Mouse (Mus musculus) c-Kit-negative CD71-positive TER-119-positive erythroid progenitor cells, embryonic 14.5 days (primary cell): ENCODE measurements around the gene Uxs1.
A peak's percentile ranks its signal among the peaks of the same experiment; 100 is the strongest.

Experiments used
- DNase-seq: peaks from one replicate; pipeline ENCODE4 v3.0.0-alpha.2; 2013; ENCODE audit warnings: low read depth, low spot score

Gene Uxs1

DNA sequence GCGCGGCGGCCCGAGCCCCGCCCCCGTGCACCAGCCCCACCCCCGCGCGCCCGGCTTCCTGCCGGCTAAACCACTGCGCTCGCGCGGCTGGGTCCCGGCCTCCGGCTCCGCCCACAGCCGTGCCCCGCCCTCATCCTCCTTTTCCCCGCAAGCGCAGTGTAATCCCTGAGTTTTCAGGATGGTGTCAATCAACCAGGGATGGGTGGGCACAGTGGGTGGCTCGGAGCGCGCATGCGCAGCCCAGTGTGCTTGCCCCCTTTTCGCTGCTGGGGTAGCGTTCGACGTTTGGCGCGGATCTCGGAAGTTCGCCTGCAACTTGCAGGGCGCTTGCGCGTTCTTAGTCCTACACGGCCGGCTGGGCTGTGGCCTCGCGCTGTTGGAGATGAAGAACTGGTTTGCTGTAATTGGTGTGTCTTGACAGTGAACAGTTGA, at the start of gene Uxs1:
Gene Uxs1, minus strand, starts transcription at position 38 of the 432 bp plus-strand sequence.
- DNase-seq = peak; percentile 92

DNA sequence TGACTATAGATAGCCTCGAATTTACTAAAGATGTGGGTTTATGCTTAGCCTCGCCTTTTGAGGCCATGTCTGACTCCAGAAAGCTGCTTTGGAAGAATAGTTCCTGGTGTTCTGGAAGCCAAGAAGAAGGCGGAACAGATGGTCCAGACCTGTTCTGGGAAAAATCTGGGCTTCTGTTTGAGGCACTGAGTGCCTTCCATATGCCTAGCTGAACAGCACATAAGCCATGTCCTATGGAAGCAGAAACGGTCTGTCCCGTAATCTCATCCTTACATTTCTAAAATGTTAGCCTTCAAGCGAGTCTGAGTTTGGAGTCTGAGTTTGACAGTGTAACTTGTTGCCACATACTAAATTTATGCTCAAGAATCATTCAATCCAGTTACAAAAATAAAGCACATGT, 49.6 kb upstream of the Uxs1 start:
- DNase-seq = no peak

DNA sequence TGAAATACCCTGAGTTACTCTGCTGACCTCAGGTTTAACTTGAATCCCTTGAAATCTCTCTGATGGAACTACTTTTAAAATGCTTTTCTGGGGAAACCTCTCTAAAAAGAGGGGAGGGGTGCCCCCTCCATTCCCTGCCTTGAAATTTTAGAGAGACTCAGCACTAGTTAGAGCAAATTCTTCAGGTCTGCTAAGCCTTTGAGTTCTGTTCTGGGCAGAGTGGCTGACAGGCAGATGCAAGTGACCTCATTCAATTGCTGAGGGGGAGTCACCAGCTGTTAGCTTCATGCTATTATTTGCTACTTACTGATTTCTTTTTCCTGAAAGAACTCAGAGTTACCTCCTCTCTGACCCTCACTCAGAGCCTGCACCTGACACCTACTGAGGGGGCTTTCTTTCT, 43.5 kb upstream of the Uxs1 start:
- DNase-seq = no peak

DNA sequence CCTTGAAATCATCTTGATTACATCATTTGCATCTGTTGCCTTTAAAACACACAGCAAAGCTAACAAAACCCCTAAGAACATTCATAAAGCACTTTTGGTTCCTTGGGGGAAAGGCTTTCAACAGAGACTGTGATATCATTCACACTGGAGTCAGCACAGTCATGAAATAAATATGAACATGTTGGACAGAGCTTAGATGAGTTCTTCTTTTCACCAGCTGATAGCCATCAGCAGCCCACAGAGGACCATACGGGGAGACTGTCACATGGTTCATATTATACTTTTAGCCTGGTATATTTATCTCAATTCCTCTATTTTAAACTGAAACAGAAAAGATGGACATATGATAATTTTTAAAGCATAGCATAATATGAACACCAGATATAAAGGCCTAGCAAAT, 40.9 kb upstream of the Uxs1 start:
- DNase-seq = no peak

DNA sequence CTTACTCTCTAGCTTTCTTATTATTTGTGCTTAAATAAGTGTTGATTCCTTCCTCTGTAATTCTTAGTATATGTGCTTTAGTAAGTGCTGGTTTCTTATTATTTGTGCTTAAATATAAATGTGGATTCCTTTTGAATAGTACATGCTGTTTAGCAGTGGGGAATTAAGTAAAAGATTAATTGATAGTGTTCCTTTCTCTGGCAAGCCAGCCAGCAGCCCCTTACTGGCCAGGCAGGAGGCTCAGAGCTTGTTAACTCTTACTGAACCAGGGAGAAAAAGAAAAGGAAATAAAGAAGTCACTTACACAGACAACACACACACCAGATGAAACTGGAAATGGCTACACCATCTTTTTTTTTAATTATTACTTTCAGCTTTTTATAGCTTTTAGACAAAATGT, 37.2 kb upstream of the Uxs1 start:
- no peak for DNase-seq

DNA sequence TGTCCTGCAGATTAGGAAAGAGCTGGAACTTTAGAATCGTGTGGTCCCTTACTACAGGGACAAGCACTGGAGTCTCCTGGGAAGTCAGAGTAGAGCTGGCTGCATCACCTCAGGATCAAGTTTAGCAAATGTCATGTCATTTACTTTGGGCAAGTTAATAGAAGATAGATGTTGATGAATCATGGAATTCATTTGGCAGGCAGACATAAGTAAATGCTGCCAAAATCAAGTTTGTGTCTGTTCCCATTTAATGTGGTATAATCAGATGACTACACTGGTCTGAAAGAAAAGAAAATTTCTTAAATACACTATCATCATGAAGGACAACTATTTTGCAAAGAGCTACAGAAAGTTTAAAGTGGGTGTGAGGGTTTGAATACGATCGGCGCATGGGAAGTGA, 35.0 kb upstream of the Uxs1 start:
- no peak for DNase-seq

DNA sequence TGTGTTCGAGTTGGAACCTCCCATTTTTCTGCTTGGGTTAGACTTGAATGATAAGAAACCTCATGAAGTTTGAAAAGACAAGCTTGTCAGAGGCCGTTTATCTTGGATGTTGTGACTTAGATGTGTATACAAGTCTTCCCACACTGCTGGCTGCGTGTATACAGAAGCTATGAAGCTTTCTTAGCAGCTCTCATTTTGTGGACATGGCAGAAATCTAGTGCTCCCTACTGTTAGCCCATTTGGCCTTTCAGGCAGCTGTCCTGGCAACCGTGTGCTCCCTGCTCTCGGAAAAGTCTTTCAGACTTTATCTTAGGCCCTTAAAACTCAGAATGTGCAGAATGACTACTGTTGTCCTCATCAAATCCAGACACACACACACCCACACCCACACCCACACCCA, 31.4 kb upstream of the Uxs1 start:
- DNase-seq = no peak

DNA sequence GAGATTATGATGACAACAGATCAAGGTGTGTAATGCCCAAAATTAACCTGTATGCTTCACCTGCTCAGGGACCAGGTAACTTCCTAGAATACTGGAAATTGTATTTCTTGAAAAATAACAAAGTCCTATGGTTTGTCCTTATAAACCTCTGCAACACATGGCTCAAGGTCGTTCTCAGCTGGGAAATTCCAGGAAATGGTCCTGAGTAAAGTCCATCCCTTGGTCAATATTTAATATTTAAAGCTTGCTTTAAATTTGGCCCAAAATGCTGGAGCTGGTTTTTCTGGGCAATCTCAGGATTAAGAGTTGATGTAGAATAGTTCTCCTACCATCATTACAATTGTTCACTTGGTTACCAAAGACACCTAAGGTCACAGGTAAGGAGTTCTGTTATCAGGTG, 30.1 kb upstream of the Uxs1 start:
- DNase-seq = no peak

DNA sequence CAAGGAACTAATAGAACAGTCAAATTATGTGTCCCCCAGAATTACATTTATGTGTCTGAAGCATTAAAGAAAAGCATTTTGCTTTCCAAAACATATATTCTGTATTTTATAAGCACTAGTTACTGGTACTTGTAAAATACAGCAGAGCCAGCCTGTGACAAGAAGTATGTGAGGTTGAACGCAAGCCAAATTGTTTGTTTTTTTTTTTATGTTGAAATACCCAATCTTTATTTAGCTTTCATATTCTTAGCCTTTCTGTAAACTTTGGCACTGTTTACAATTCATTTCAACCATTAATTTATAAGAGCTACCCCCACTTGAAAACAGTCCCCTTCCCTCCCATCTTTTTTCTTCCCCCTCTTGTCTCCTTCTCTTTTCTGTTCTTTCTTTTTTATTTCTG, 28.0 kb upstream of the Uxs1 start:
- no peak for DNase-seq

DNA sequence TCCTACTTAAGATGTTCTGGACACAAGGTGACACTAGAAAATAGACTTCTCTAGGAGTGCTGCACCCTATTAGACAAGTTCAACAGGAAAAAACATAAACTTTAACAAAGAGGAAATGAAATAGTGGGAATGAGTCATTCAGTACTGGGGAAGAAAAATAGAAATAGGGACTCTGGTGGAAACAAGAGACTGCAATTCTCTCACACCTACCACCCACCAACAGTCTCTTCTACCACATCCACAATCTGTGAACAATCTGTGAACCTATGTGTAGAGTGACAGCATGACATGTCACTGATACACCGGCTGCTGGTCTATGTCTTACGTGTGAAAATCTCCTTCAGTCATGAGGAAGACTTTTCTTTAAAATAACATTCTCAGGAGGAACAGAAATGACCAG, 15.8 kb upstream of the Uxs1 start:
- no peak for DNase-seq

DNA sequence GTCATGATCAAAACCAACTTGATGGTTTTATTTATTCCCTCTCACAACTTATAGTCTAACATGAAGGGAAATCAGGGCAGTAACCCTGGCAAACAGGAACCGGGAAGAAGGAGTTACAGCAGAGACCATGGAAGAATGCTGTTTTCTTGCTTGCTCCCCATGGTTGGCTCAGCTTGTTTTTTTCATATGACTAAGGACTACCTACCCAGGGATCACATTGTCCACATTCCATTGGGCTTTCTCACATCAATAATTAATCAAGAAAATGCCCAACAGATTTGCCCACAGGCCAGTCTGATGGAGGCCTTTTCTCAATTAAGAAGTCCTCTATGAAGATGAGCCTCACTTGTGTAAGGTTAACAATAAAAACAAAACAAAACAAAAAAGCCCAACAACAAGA, 9.6 kb upstream of the Uxs1 start:
- no peak for DNase-seq

DNA sequence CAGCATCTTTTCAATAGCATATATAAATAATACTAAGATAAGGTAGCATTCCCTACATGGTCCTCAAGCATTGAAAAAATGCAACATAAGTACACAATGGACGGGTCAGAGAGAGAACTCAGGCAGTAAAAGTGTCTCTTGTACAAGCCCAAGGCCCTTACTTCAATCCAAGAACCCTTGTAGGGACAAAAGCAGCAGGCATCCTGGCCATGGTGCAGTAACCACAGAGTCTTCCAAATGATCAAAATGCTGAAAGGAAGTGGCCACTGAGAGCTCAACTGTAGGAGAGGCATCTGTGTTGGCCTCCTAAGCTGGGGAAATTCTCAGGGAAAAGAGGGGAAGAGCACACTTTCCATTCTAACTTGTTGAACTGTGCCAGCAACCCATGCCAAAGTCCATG, 2.5 kb upstream of the Uxs1 start:
- DNase-seq = no peak

DNA sequence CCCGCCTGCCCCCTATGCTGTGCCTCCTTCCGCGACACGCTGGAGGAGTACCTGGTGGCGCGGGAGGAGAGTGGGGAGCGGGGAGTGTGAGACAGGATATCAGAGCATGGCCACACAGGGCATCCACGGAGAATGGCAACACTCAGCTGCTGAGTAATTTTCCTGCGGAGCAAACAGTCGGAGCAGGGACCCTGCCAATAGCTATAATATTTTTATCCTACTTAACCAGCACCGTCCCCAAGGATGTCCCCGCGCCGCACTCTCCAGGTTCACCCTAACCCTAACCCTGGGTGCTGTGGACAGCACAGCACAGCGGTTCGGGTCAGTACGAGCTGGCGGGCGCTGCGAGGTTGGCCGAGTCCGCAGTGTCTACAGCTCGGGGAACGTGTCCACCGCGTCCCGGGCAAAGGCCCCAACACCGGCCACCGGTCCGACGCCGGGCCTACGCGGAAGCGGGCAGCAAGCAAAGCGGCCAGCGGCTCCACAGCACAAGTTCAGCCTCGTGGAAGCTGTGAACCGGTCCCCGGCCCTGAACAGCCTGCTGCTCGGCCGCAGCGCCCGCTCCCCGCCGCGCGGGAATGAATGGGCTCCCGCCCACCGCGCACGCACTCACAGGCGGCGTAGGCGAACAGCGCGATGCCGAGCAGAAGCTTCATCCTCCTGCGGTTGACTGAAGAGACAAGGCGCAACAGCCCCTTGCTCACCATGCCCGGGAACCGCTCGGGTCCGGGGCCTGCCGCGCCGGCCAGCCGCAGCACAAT, 418 bp downstream of the Uxs1 start:
- DNase-seq = peak; percentile 31

DNA sequence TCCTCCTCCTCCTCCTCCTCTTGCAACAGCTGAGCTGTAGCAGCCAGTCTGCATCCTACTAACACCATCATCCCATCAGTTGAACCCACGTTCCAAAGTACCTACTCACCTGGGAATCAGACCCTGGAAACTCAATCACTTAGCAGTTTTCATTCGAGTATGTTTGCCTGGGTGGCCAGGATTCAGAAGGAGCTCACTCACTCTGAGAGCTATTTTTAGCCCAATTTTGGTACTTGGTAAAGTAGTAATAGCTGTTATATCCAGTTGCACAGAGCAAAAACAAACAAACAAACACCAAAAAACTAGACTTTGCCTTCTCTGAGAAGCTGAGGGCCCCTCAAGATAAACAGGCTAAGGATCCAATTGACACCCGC, 985 bp downstream of the Uxs1 start:
- DNase-seq = peak; percentile 34

DNA sequence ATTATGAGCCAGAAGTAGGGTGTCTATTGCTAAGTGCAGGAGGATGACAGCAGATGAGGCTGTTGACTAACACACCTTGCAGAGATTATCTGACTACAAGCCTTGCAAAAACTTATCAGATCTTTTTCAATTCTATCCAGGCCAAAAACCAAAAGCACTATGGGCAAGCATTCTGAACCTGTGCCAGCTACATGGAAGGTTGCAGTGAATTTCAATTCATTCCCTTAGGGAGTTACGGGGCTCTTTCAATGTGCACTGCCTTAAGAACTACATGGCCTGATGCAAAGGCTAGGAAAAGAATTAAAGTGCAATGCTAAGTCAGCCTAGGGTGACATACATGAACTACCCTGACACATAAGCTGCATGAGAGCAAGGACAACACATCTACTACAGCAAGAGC, 4.2 kb downstream of the Uxs1 start:
- no peak for DNase-seq

DNA sequence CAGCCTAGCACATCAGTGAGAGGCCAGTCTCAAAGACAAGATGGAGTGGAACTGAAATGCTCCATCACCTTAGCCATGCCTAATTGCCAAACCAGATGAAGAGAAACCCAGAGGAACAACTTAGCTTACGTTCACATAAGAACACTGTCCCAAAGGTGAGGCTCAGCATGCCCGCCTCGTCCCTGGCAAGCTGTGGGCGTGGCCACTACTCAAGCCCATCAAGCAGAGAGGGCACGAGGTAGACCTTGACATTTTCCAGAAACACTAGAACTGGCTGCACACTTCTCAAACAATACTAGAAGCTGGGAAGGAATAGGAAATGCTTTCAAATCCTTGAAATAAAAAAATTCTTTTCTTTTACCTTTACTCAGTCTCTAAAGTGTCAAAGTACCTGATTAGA, 5.0 kb downstream of the Uxs1 start:
- DNase-seq = no peak

DNA sequence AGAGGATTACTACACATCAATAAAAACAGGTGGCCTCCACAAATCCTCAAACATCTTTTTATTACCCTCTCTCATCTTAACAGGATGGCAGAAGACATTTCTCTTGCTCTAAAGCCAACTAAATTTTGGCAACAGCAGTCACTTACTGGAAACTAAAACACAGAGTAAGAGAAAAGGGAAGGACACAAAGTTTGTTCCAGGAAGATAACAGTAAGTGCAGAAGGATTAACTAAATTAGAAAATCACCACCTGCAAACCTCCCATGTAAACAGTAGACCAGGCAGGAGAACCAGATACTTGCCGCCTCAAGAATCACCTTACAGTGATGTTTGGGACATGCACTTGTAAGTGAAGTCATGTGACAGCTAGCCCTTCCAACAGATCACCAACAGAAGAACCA, 5.8 kb downstream of the Uxs1 start:
- no peak for DNase-seq

DNA sequence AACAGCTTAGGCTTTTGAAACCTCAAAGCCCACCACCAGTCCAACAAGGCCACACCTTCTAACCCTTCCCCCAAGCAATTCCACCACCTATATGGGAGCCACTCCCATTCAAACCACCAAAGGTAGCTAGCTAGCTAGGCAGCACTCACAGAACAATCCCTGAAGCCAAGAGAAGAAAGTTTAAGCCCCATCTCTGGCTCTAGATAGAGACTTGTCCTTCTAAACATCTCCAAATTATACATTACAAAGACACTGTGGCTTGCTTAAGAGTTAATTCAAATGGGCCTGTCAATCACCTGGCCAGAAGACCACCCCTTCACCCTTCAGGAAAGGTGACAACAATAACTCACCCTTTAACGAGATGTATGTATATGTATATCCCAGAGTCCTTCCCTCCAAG, 7.0 kb downstream of the Uxs1 start:
- no peak for DNase-seq

DNA sequence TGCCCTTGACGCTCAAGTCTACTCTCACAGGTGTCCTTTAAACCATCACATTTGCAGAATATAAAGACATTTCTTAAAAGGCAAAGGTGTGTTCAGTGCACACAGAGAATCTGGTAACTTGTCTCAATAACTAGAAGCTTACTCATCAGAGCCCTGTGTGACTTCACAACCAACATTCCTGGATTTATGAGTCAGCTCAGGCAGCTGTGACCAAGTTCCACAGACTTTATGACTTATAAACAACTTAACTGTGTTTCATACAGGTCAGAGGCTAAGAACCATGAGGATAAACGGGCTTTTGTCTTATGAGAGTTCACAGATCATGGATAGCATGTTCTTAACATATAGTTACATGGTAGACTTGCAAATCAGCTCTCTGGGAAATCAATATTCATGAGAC, 8.5 kb downstream of the Uxs1 start:
- DNase-seq = no peak

DNA sequence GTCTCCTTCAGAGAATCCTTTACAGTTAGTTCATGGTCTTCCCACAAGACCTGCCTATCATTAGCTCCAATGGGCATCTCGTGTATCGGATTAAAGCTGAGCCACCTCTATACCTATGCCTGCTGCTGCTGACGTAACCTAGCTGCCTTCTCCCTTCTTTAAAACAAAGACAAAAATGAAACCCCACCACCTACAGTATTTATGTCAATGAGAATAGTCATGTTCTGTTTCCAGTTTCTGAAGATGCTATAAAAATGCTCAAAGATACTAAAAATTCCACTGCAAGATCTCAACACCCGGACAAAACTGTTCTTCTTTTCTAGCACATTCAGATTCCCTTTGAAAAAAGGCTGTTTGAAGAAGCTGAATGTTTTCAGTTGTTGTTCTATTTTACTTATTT, 9.2 kb downstream of the Uxs1 start:
- DNase-seq = no peak

DNA sequence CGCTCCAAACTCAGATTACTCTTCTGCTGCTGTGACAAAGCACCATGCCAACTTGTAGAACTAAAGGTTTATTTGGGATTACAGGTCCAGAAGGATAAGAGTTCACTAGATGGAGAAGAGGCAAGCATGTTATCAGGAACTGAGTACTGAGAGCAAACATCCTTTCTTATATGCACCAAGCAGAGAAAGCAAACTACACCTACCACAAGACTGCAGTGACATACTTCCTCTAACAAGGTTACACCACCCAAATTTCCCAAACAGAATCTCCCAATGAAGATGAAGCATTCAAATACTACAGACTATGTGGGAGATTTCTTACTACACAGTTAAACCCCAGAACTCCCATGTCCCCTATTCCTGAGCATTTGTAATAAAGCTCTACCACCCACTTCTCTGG, 15.8 kb downstream of the Uxs1 start:
- no peak for DNase-seq

DNA sequence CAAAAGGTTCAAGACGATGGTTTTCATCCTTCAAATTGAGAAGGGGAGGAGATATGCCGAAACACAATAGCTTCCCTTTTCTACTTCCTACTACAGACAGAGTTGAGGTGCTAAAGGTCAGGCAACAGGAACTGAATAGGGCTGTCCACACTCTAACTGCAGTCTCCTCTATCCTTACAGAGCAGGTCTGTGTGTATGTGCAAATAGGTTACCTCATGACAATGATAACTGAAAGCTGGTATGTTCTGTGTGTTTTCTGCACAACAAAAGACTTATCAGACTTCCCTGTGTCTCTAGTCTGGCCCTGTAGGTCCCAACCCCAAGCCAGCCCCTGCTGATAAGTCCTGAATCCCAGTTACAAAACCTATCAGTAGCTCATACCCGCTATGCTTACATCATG, 16.5 kb downstream of the Uxs1 start:
- no peak for DNase-seq

DNA sequence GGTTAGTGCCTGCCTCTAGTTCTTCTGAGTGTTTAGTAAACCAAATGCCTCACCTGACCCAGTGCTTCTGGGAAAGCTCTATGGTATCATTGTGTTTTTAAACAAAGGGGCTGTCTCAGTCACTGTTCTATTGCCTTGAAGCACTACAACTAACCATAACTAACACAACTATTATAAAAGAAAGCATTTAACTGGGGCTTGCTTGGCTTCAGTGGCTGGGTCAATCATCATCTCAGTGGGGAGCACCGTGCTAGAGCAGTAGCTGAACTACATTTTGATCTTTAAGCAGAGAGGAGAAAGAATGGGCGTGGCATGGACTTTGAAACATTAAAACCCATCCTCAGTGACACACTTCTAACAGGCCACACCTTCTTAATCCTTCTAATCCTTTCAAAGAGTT, 18.2 kb downstream of the Uxs1 start:
- DNase-seq = no peak

DNA sequence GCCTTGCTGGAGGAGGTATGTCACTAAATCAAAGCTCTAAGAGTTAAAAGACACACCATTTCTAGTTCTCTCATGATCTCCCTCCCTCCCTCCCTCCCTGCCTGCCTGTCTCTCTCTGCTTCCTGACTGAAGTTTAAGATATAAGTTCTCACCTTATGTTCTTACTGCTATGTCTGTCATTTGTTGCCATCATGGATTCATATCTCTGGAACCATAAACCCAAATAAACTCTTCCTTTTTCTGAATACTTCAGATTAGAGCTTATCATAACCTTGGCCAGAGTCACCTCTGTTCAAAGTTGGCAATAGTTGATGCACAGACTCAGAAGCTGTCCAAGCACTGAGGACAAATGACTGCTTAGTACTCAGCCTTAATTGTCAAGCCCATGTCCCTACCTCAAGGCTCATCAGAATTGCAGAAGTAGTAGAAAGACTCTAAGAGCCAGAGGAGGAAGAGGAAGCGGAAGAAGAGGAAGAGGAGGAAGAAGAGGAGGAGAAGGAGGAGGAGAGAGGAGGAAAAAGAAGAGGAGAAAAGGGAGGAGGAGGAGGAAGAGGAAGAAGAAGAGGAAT, 23.6 kb downstream of the Uxs1 start:
- no peak for DNase-seq
